Mouse (Mus musculus): ENCODE measurements at regions not wholly inside any gene's neighbourhood (a gene's known extent, or its start where the extent isn't known, plus 50 kb on each side); places are given as distances from the start of the nearest gene placed in this dataset.
A peak's percentile ranks its signal among the peaks of the same experiment; 100 is the strongest.

GRCm38 (mm10) chr2:7944946-7945345 lies 435.6 kb upstream of the Celf2 start:
- Histone ChIP-seq H3K4me1 (ENCODE audit: control insufficient read depth, insufficient read depth, low read length) (no peaks in the 10 kb centered on the region), H3K9ac (replicated peaks; ENCODE audit: low read length) (no peak overlapping the region), H3K4me3 (ENCODE audit: low read depth, low read length) (no peak overlapping the region), H3K27ac (replicated peaks; ENCODE audit: low read depth, low read length) (no peak overlapping the region), H3K36me3 (replicated peaks; ENCODE audit: control insufficient read depth, insufficient read depth, low read depth, low read length) (no peaks in the 10 kb centered on the region), H3K4me2 (ENCODE audit: low read depth, low read length) (no peak overlapping the region), H3K9me3 (replicated peaks; ENCODE audit: control insufficient read depth, low read length) (no peaks in the 10 kb centered on the region), H3K27me3 (ENCODE audit: control insufficient read depth, insufficient read depth, low read length) (no peaks in the 10 kb centered on the region)
- WGBS, result 73% methylated on average over 2 of the region's 2 CpGs
- ATAC-seq (replicated peaks; ENCODE audit: insufficient number of reproducible peaks, low FRiP score, low TSS enrichment, low read depth), result no peak
- peak; percentile 7 for DNase-seq (ENCODE audit: low spot score)

GRCm38 (mm10) chr2:7933617-7934016 lies 424.3 kb upstream of the Celf2 start:
- no peak overlapping the region for H3K4me3 ChIP-seq (ENCODE audit: low read depth, low read length)
- no peak for ATAC-seq (replicated peaks; ENCODE audit: insufficient number of reproducible peaks, low FRiP score, low TSS enrichment, low read depth)
- 87% methylated on average over 6 of the region's 6 CpGs for WGBS

GRCm38 (mm10) chr2:7906271-7906670 lies 396.9 kb upstream of the Celf2 start:
- no peaks in the 10 kb centered on the region for H3K27me3 ChIP-seq (ENCODE audit: control insufficient read depth, insufficient read depth, low read length)
- no peak overlapping the region for H3K4me3 ChIP-seq (ENCODE audit: low read depth, low read length)
- H3K27ac ChIP-seq (replicated peaks; ENCODE audit: low read depth, low read length), result no peak overlapping the region
- WGBS, result 57% methylated on average over 1 of the region's 1 CpGs
- no peak overlapping the region for H3K4me2 ChIP-seq (ENCODE audit: low read depth, low read length)
- no peaks in the 10 kb centered on the region for H3K9me3 ChIP-seq (replicated peaks; ENCODE audit: control insufficient read depth, low read length)
- H3K9ac ChIP-seq (replicated peaks; ENCODE audit: low read length), result no peak overlapping the region
- no peaks in the 10 kb centered on the region for H3K36me3 ChIP-seq (replicated peaks; ENCODE audit: control insufficient read depth, insufficient read depth, low read depth, low read length)
- H3K4me1 ChIP-seq (ENCODE audit: control insufficient read depth, insufficient read depth, low read length), result no peaks in the 10 kb centered on the region
- no peak for ATAC-seq (replicated peaks; ENCODE audit: insufficient number of reproducible peaks, low FRiP score, low TSS enrichment, low read depth)
- no peak for DNase-seq (ENCODE audit: low spot score)

More at GRCm38 (mm10) chr2:7933617-7934016, 424.3 kb upstream of the Celf2 start:
- H3K4me2 ChIP-seq (ENCODE audit: low read depth, low read length), result no peak overlapping the region
- H3K27me3 ChIP-seq (ENCODE audit: control insufficient read depth, insufficient read depth, low read length), result no peaks in the 10 kb centered on the region
- H3K36me3 ChIP-seq (replicated peaks; ENCODE audit: control insufficient read depth, insufficient read depth, low read depth, low read length), result no peaks in the 10 kb centered on the region
- DNase-seq (ENCODE audit: low spot score), result no peak
- no peaks in the 10 kb centered on the region for H3K4me1 ChIP-seq (ENCODE audit: control insufficient read depth, insufficient read depth, low read length)
- H3K27ac ChIP-seq (replicated peaks; ENCODE audit: low read depth, low read length), result no peak overlapping the region
- no peak overlapping the region for H3K9ac ChIP-seq (replicated peaks; ENCODE audit: low read length)
- H3K9me3 ChIP-seq (replicated peaks; ENCODE audit: control insufficient read depth, low read length), result no peaks in the 10 kb centered on the region

DNA sequence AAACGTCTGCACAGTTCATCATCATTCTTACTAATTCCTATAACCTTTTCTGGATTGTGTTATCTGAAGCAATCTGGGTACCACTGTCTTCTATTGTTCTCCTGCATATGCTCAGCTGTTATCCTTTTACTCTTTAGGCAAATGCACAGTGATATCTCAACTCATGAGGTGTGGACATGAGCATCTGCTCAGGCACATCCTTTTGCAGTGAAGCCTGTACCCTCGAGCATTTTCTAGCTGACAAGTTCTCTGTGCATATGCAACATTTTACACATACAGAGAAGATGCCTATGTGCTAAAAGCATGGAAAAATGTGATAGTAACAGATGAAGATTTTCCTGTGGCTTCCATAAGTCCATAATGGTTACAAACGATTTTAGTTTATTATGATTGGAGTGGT lies 384.4 kb upstream of the Celf2 start:
- ATAC-seq (replicated peaks; ENCODE audit: insufficient number of reproducible peaks, low FRiP score, low TSS enrichment, low read depth) (no peak), DNase-seq (ENCODE audit: low spot score) (no peak)
- Histone ChIP-seq H3K4me2 (ENCODE audit: low read depth, low read length) (no peak overlapping the region), H3K9ac (replicated peaks; ENCODE audit: low read length) (no peak overlapping the region), H3K27me3 (ENCODE audit: control insufficient read depth, insufficient read depth, low read length) (no peaks in the 10 kb centered on the region), H3K9me3 (replicated peaks; ENCODE audit: control insufficient read depth, low read length) (no peaks in the 10 kb centered on the region), H3K27ac (replicated peaks; ENCODE audit: low read depth, low read length) (no peak overlapping the region), H3K4me3 (ENCODE audit: low read depth, low read length) (no peak overlapping the region), H3K36me3 (replicated peaks; ENCODE audit: control insufficient read depth, insufficient read depth, low read depth, low read length) (no peaks in the 10 kb centered on the region), H3K4me1 (ENCODE audit: control insufficient read depth, insufficient read depth, low read length) (no peaks in the 10 kb centered on the region)
- WGBS, result 77% methylated on average over 3 of the region's 3 CpGs
